Mouse (Mus musculus) spleen, adult 2 months (tissue): ENCODE results near the gene Tnni3. TPM values are rescaled to one million over a fixed set of nuclear protein-coding genes. Genes with fewer than 3 reads are reported as not detected.
A peak's percentile ranks its signal among the peaks of the same experiment; 100 is the strongest.

Source experiments
- DNase-seq, 2 experiments: peaks; one replicate each; pipeline versions ENCODE4 v3.0.0 to v3.0.0-alpha.2; 2012 to 2021; ENCODE audit warnings: low spot score in 2 of 2, low read depth in 1 of 2
- H3K27ac ChIP-seq: fragments of 200-500 bp; 2 replicates; pipeline ENCODE4 v1.5.1; 2012; ENCODE audit warnings: low read length, inconsistent platforms; ENCODE audit not compliant: insufficient read depth
- H3K27me3 ChIP-seq: fragments of 200-500 bp; 2 replicates; pipeline ENCODE4 v1.6.1; 2012; ENCODE audit warnings: mild to moderate bottlenecking, moderate library complexity, low read length, inconsistent platforms; ENCODE audit not compliant: control insufficient read depth, insufficient read depth
- H3K36me3 ChIP-seq: fragments of 200-500 bp; 2 replicates; pipeline ENCODE4 v1.6.1; 2012; ENCODE audit warnings: mild to moderate bottlenecking, low read length, inconsistent platforms; ENCODE audit not compliant: control insufficient read depth, insufficient read depth
- H3K4me1 ChIP-seq: fragments of 200-500 bp; 2 replicates; pipeline ENCODE4 v1.6.1; 2011; ENCODE audit warnings: inconsistent platforms; ENCODE audit not compliant: control insufficient read depth, insufficient read depth, insufficient read length
- H3K4me3 ChIP-seq: fragments of 200-500 bp; 2 replicates; pipeline ENCODE4 v1.5.1; 2011; ENCODE audit warnings: mild to moderate bottlenecking, inconsistent platforms; ENCODE audit not compliant: insufficient read depth, insufficient read length; ENCODE audit errors: extremely low read depth
- CTCF ChIP-seq: fragments of 200-500 bp; IDR thresholded peaks from 2 replicates; pipeline ENCODE4 v1.5.1; 2011; ENCODE audit warnings: mild to moderate bottlenecking, inconsistent platforms; ENCODE audit not compliant: insufficient read depth, insufficient read length, insufficient replicate concordance; ENCODE audit errors: extremely low read depth
- POLR2A ChIP-seq: fragments of 200-500 bp; IDR thresholded peaks from 2 replicates; pipeline ENCODE4 v1.6.1; 2011; ENCODE audit warnings: low read depth, low read length, inconsistent platforms
- WGBS: fragments of 180-500 bp; shearing (Covaris S2); methylation state at CpG from one replicate; pipeline ENCODE4 v1.1.7; 2018; 5-methylcytosine and 5-hydroxymethylcytosine counted together
- polyA plus RNA-seq: library from polyadenylated mRNA; depleted of rRNA; stranded (reverse); fragments of >200 nt; gene quantifications from 2 replicates; pipeline ENCODE4 v1.2.3, GENCODE M21; 2012

Tnni3 gene
- polyA plus RNA-seq, 1 experiment: 5.5 TPM

GRCm38 (mm10) chr7:4511489-4512224, 12.4 kb downstream of the Tnni3 start:
- Histone ChIP-seq H3K27ac (no peak overlapping the region), H3K27me3 (no peaks in the 10 kb centered on the region), H3K4me1 (no peaks in the 10 kb centered on the region), H3K4me3 (no peak overlapping the region), H3K36me3 (no peaks in the 10 kb centered on the region)
- TF ChIP-seq CTCF: no peak
- TF ChIP-seq POLR2A: no peak
- no peak for DNase-seq
- 85% methylated on average over 8 of the region's 8 CpGs for WGBS

GRCm38 (mm10) chr7:4509863-4510608, 14.0 kb downstream of the Tnni3 start:
- H3K36me3 ChIP-seq: no peaks in the 10 kb centered on the region
- no peak for TF ChIP-seq POLR2A
- peak; percentile 81 for TF ChIP-seq CTCF
- 30% methylated on average over 24 of the region's 24 CpGs for WGBS
- no peaks in the 10 kb centered on the region for H3K27me3 ChIP-seq
- H3K27ac ChIP-seq: no peak overlapping the region
- H3K4me1 ChIP-seq: peaks cover 2% of the 10 kb centered on the region; the same call in 1 of the 2 replicates
- no peak overlapping the region for H3K4me3 ChIP-seq
- peak in 1 of 2 experiments; percentile 66 for DNase-seq

GRCm38 (mm10) chr7:4508739-4509116, 15.3 kb downstream of the Tnni3 start:
- Histone ChIP-seq H3K27ac (no peak overlapping the region), H3K4me1 (peaks cover 8% of the 10 kb centered on the region; the same call in 1 of the 2 replicates), H3K36me3 (no peaks in the 10 kb centered on the region), H3K4me3 (no peak overlapping the region), H3K27me3 (no peaks in the 10 kb centered on the region)
- no peak for TF ChIP-seq POLR2A
- TF ChIP-seq CTCF: no peak
- WGBS: 69% methylated on average over 8 of the region's 8 CpGs
- DNase-seq: no peak

- Histone ChIP-seq H3K27me3 (no peaks in the 10 kb centered on the region), H3K4me3 (no peak overlapping the region), H3K27ac (no peak overlapping the region), H3K4me1 (peaks cover 8% of the 10 kb centered on the region; the same call in 1 of the 2 replicates), H3K36me3 (no peaks in the 10 kb centered on the region)
- no peak for DNase-seq
- TF ChIP-seq CTCF (peak; percentile 6; the same call in 1 of the 2 replicates), POLR2A (no peak)
- 86% methylated on average over 31 of the region's 32 CpGs for WGBS
Observed at GRCm38 (mm10) chr7:4508062-4508738, 15.8 kb downstream of the Tnni3 start.

- no peak overlapping the region for H3K4me3 ChIP-seq
- H3K27me3 ChIP-seq: no peaks in the 10 kb centered on the region
- 73% methylated on average over 3 of the region's 4 CpGs for WGBS
- H3K36me3 ChIP-seq: no peaks in the 10 kb centered on the region
- TF ChIP-seq POLR2A: no peak
- no peak for TF ChIP-seq CTCF
- H3K4me1 ChIP-seq: peaks cover 8% of the 10 kb centered on the region; the same call in 1 of the 2 replicates
- DNase-seq: no peak
- no peak overlapping the region for H3K27ac ChIP-seq
Observed at GRCm38 (mm10) chr7:4507220-4507619, 16.8 kb downstream of the Tnni3 start.

- no peaks in the 10 kb centered on the region for H3K27me3 ChIP-seq
- TF ChIP-seq POLR2A: no peak
- 25% methylated on average over 11 of the region's 11 CpGs for WGBS
- peak overlapping the region; percentile 61 for H3K27ac ChIP-seq
- DNase-seq: no peak
- no peak overlapping the region for H3K4me3 ChIP-seq
- no peaks in the 10 kb centered on the region for H3K36me3 ChIP-seq
- H3K4me1 ChIP-seq: peaks cover 13% of the 10 kb centered on the region; the same call in 1 of the 2 replicates
Observed at GRCm38 (mm10) chr7:4504646-4505435, 19.2 kb downstream of the Tnni3 start.
